Mouse (Mus musculus): ENCODE measurements around the gene Rbms3. TPM values are rescaled to one million over a fixed set of nuclear protein-coding genes. Genes with fewer than 3 reads are reported as not detected.

The Rbms3 gene
- polyA plus RNA-seq, 1 experiment from 2014 or later = 98.2 TPM

DNA sequence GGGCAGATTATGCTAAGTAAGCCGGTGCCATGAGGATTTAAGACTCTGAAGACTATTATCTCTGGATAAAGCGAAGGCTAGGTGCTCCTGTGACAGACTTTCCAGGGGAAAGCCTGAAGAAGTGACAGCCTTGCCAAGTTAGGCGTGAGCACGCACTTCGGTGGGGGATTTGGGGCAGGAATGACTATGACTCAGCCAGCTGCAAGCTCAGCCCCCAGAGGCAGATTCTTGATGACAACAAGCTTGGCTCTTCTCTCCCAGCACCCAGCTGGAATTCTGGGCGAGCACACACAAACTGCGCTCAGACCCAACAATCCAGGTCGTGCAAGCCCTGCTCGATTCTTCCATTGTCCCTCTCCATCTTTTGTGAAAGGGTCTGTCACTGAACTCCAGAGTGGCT is 1038.6 kb downstream of the Rbms3 start:
- H3K9ac ChIP-seq = no peak overlapping the region
- WGBS = 84% methylated on average over 9 of the region's 9 CpGs
- no peaks in the 10 kb centered on the region for H3K27me3 ChIP-seq

DNA sequence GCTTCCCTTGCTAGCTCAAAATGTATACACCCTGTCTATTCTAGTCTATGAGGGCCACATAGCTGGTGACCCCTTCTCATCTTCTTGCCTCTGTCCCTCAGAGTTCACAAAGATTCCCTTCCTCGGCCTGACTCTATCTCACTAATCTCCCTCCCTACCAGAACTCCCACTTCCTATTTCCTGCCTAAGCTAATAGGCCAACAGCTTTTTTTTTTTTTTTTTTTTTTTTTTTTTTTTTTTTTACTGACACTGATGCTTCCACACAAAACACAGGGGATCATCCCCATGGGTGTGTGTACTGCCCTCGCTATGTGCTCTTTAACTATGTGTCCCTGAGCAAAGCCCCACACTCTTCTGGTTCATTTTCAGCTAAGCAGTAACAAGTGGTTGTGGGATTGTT is 1060.0 kb downstream of the Rbms3 start:
- no peaks in the 10 kb centered on the region for H3K4me1 ChIP-seq
- H3K9me3 ChIP-seq = no peaks in the 10 kb centered on the region
- H3K36me3 ChIP-seq = no peaks in the 10 kb centered on the region
- no peak for ATAC-seq (ENCODE audit: insufficient number of reproducible peaks, insufficient read depth, low FRiP score, low TSS enrichment, low read depth)
- no peak overlapping the region for H3K4me2 ChIP-seq
- H3K27ac ChIP-seq = no peak overlapping the region
- H3K4me3 ChIP-seq = no peak overlapping the region
- no peak overlapping the region for H3K9ac ChIP-seq
- H3K27me3 ChIP-seq = no peaks in the 10 kb centered on the region
- 68% methylated on average over 2 of the region's 2 CpGs for WGBS

More for the DNA sequence above, 1038.6 kb downstream of the Rbms3 start:
- no peak overlapping the region for H3K4me3 ChIP-seq
- H3K27ac ChIP-seq = no peak overlapping the region
- peaks cover 11% of the 10 kb centered on the region for H3K4me1 ChIP-seq
- H3K9me3 ChIP-seq = peaks cover 4% of the 10 kb centered on the region; the same call in 1 of the 2 replicates
- 0 out of 2 replicates have a peak, but pooled peaks cover 3% of the 10 kb centered on the region for H3K36me3 ChIP-seq
- H3K4me2 ChIP-seq = no peak overlapping the region
- ATAC-seq (ENCODE audit: insufficient number of reproducible peaks, insufficient read depth, low FRiP score, low TSS enrichment, low read depth) = no peak

DNA sequence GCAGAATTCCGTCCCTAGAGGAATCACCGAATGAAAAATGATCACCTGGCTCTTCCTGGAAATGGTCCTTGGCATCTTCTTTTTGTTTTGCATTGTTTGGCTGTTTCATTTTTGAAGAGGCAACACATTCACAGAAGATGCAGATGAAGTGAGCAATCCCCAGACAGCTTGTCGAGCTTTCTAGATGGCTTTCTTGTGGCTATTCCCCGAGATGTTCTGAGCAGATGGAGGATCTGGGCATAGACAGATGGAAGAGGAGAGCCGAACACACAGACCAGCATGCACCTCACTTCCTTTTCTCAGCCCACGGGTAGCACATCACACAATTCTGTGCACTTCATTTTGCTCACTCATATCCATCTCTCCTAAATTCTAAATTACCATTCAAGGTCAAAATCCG is 1063.0 kb downstream of the Rbms3 start:
- WGBS = 89% methylated on average over 7 of the region's 7 CpGs
- ATAC-seq (ENCODE audit: insufficient number of reproducible peaks, insufficient read depth, low FRiP score, low TSS enrichment, low read depth) = no peak
- H3K4me1 ChIP-seq = no peaks in the 10 kb centered on the region
- H3K27ac ChIP-seq = no peak overlapping the region
- H3K4me2 ChIP-seq = no peak overlapping the region
- H3K4me3 ChIP-seq = no peak overlapping the region
- no peaks in the 10 kb centered on the region for H3K9me3 ChIP-seq
- H3K27me3 ChIP-seq = no peaks in the 10 kb centered on the region
- no peaks in the 10 kb centered on the region for H3K36me3 ChIP-seq
- H3K9ac ChIP-seq = no peak overlapping the region

DNA sequence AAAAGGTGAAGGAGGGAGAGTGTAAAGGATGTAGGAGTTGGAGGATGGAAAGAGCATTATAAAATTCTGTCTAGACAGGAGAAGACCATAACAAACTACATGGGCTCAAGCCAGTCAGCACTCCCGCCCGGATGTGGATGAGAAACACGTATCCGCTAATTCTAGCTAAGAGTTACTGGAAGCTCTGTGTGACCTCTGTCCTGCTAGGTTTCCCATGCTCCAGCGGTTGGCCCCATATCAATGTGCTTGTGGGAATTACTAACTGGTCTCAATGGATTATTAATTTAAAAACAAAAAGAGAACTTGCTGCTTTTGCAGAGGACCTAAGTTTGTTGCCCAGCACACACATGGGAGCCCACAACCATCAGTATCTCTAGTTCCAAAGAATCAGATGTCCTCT is 1071.9 kb downstream of the Rbms3 start:
- Histone ChIP-seq H3K36me3 (no peaks in the 10 kb centered on the region), H3K27ac (no peak overlapping the region), H3K4me2 (no peak overlapping the region), H3K4me3 (no peak overlapping the region), H3K9me3 (no peaks in the 10 kb centered on the region), H3K27me3 (no peaks in the 10 kb centered on the region), H3K4me1 (peaks cover 20% of the 10 kb centered on the region), H3K9ac (no peak overlapping the region)
- 93% methylated on average over 5 of the region's 5 CpGs for WGBS
- no peak for ATAC-seq (ENCODE audit: insufficient number of reproducible peaks, insufficient read depth, low FRiP score, low TSS enrichment, low read depth)

DNA sequence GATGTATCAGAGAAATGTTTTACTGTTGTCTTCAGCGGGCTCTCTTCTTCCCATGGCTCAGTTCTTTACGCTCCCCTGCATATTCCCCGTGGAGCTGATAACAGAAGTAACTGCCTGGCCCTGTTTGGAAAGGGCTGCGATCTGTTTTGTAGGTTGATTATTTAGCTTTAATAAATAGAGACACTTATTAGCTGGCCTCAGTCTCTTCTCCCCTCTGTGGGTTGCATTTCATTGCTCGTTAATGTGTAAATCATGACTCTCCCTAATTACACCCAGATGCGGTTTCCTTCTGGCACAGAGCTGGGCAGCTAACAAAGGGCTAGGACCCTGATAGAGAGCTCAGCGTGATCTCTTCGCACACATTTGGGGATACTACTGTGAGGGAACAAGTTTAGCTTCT is 1073.1 kb downstream of the Rbms3 start:
- H3K4me1 ChIP-seq = peaks cover 20% of the 10 kb centered on the region
- H3K9ac ChIP-seq = 0 out of 2 replicates have a peak overlapping the region, but pooled peaks have one; percentile 11
- WGBS = 28% methylated on average over 8 of the region's 8 CpGs
- H3K27me3 ChIP-seq = no peaks in the 10 kb centered on the region
- peak overlapping the region; percentile 78 for H3K27ac ChIP-seq
- no peaks in the 10 kb centered on the region for H3K9me3 ChIP-seq
- H3K4me3 ChIP-seq = no peak overlapping the region
- no peak for ATAC-seq (ENCODE audit: insufficient number of reproducible peaks, insufficient read depth, low FRiP score, low TSS enrichment, low read depth)
- H3K4me2 ChIP-seq = peak overlapping the region; percentile 34
- no peaks in the 10 kb centered on the region for H3K36me3 ChIP-seq

DNA sequence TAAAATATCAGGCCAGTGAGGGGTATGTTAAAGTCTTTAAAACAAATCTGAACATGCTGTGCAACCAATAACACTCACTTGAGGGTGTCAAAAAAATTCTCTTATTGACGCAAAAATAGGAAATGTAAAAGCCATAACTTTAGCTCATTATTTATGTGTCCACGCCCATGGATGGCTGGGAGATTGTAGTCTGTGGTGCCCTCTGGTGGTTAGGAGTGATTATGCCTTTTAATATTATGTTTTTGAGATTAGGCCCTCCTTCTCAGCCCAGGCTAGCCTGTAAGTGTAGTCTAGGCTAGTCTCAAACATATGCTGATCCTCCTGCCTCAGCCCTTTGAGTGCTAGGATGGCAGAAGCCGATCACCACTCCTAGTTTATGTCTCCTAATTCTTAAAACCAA is 1076.5 kb downstream of the Rbms3 start:
- H3K27ac ChIP-seq = no peak overlapping the region
- no peak overlapping the region for H3K4me3 ChIP-seq
- peaks cover 22% of the 10 kb centered on the region for H3K4me1 ChIP-seq
- H3K27me3 ChIP-seq = no peaks in the 10 kb centered on the region
- no peak for ATAC-seq (ENCODE audit: insufficient number of reproducible peaks, insufficient read depth, low FRiP score, low TSS enrichment, low read depth)
- WGBS = 87% methylated on average over 3 of the region's 3 CpGs
- no peaks in the 10 kb centered on the region for H3K36me3 ChIP-seq
- no peak overlapping the region for H3K9ac ChIP-seq
- H3K4me2 ChIP-seq = no peak overlapping the region
- H3K9me3 ChIP-seq = no peaks in the 10 kb centered on the region

DNA sequence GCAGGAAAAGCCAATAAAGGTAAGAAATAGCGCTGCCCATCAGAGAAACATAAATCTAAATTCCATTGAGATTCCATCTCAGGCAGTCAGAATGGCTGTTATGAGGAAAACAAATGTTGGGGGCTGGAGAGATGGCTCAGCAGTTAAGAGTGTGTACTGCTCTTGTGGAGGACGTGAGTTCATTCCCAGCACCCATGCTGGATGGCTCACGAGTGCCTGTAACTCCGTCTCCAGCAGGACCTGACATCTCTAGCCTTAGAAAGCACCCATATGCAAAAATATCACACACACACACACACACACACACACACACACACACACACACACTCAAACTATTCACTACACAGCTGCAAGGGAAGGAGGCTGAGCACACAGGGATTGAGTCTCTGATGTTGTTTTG is 1083.6 kb downstream of the Rbms3 start:
- ATAC-seq (ENCODE audit: insufficient number of reproducible peaks, insufficient read depth, low FRiP score, low TSS enrichment, low read depth) = no peak
- WGBS = 83% methylated on average over 4 of the region's 4 CpGs
- no peak overlapping the region for H3K27ac ChIP-seq
- no peak overlapping the region for H3K4me3 ChIP-seq
- H3K9ac ChIP-seq = no peak overlapping the region
- 0 out of 2 replicates have a peak, but pooled peaks cover 3% of the 10 kb centered on the region for H3K4me1 ChIP-seq
- no peaks in the 10 kb centered on the region for H3K9me3 ChIP-seq
- no peaks in the 10 kb centered on the region for H3K27me3 ChIP-seq
- no peak overlapping the region for H3K4me2 ChIP-seq
- no peaks in the 10 kb centered on the region for H3K36me3 ChIP-seq

DNA sequence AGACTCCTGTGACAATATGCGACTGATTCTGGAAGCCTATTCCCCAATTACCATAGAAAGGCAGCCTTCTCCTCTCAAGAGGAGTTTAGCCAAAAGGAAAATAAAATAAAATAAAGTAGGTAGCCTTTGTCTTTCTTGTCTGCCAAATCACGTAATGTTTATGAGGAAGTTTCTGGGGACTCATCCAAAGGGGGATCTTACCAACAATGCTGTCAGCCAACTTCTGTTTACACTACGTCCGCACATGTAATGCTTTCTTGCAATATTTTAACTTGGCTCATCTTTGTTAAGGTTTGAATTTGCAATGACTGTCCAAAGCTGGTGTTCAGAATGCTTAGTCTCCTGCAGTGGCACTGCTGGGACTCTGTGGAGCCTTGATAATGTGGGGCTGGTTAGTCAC is 1086.9 kb downstream of the Rbms3 start:
- Histone ChIP-seq H3K9me3 (no peaks in the 10 kb centered on the region), H3K4me3 (no peak overlapping the region), H3K27ac (no peak overlapping the region), H3K4me2 (no peak overlapping the region), H3K27me3 (no peaks in the 10 kb centered on the region), H3K9ac (no peak overlapping the region), H3K36me3 (no peaks in the 10 kb centered on the region), H3K4me1 (0 out of 2 replicates have a peak, but pooled peaks cover 2% of the 10 kb centered on the region)
- ATAC-seq (ENCODE audit: insufficient number of reproducible peaks, insufficient read depth, low FRiP score, low TSS enrichment, low read depth) = no peak
- WGBS = 77% methylated on average over 4 of the region's 4 CpGs

DNA sequence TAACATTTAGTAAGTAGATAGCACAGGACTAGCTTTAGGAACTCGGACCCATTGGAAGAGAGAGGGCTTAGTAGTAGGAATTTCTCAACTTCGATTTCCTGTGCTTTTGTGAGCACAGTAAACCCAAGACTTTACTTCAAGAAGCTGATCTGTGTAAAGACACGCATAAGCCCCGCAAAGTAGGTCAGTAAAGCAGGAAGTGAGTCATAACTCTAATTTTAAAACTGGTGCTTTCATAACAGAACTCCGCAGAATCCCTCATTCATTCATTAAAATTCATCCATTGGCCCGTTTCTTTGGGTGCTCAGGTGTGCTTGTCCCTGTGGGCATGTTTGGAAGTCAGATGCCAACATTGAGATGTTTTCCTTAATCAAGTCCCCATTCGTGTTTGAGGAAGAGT is 1087.7 kb downstream of the Rbms3 start:
- H3K9me3 ChIP-seq = no peaks in the 10 kb centered on the region
- H3K27me3 ChIP-seq = no peaks in the 10 kb centered on the region
- H3K4me3 ChIP-seq = no peak overlapping the region
- no peak overlapping the region for H3K4me2 ChIP-seq
- H3K27ac ChIP-seq = no peak overlapping the region
- H3K36me3 ChIP-seq = no peaks in the 10 kb centered on the region
- 87% methylated on average over 7 of the region's 7 CpGs for WGBS
- 0 out of 2 replicates have a peak, but pooled peaks cover 2% of the 10 kb centered on the region for H3K4me1 ChIP-seq
- no peak for ATAC-seq (ENCODE audit: insufficient number of reproducible peaks, insufficient read depth, low FRiP score, low TSS enrichment, low read depth)
- no peak overlapping the region for H3K9ac ChIP-seq

DNA sequence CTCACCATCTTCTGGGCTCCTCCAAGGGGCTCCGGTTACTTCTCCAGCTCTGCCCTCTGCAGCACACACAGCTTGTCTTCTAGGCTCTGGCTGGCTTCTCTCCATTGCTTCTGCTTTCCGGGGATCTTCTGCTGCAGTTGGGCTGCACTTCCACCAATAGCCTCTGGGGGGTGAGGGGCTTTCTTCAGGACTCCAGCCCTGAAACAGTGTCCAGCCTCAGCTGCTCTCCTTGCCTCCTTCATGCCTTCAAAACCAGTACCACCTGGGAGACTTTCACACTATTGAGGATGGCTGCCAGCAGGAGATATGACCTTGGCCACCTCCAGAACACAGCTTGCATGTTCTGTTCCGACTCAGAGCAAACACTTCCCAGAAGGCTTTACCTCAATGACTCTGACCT is 1094.0 kb downstream of the Rbms3 start:
- H3K9ac ChIP-seq = no peak overlapping the region
- no peaks in the 10 kb centered on the region for H3K36me3 ChIP-seq
- ATAC-seq (ENCODE audit: insufficient number of reproducible peaks, insufficient read depth, low FRiP score, low TSS enrichment, low read depth) = no peak
- 66% methylated on average over 3 of the region's 3 CpGs for WGBS
- H3K27ac ChIP-seq = no peak overlapping the region
- H3K4me1 ChIP-seq = 0 out of 2 replicates have a peak, but pooled peaks cover 2% of the 10 kb centered on the region
- 0 out of 2 replicates have a peak, but pooled peaks cover 6% of the 10 kb centered on the region for H3K9me3 ChIP-seq
- H3K27me3 ChIP-seq = no peaks in the 10 kb centered on the region
- H3K4me2 ChIP-seq = no peak overlapping the region
- H3K4me3 ChIP-seq = no peak overlapping the region

DNA sequence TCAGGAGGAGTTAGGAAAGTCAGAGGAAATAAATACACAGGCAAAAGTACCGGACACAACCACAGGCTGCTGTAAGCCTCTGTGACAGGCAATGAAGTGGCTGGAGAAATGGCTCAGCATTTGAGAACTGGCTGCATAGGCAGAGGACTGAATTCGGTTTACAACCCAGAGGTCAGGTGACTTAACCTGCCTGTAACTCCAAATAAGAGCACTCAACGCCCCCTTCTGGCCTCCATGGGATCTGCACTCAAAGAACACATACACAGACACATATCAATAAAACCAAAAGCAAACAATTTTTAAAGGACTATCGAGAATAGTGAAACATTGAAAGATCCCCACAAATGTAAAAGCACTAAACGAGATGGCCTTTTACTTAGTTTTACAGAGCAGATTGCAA is 1096.3 kb downstream of the Rbms3 start:
- Histone ChIP-seq H3K4me3 (no peak overlapping the region), H3K4me1 (0 out of 2 replicates have a peak, but pooled peaks cover under 1% of the 10 kb centered on the region), H3K4me2 (no peak overlapping the region), H3K27me3 (no peaks in the 10 kb centered on the region), H3K36me3 (no peaks in the 10 kb centered on the region), H3K9me3 (0 out of 2 replicates have a peak, but pooled peaks cover 6% of the 10 kb centered on the region), H3K9ac (no peak overlapping the region), H3K27ac (no peak overlapping the region)
- no peak for ATAC-seq (ENCODE audit: insufficient number of reproducible peaks, insufficient read depth, low FRiP score, low TSS enrichment, low read depth)
- 78% methylated on average over 5 of the region's 5 CpGs for WGBS

DNA sequence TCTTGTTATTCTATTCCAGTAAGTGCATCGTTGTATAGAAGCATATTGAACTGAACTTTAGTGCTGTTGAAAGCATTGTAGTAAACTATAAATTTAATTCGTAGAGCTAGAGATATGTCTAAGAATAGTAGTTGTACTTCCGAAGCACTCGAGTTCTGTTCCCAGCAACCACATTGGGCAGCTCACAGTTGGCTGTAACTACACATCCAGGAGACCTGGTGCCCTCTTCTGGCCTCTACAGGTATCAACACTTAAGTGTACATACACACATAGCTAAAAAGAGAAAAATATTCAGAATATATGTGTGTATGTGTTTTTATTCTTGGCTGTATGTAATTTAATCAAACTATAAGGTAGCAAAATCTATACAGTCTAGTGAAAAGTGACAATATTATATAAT is 1098.6 kb downstream of the Rbms3 start:
- 0 out of 2 replicates have a peak, but pooled peaks cover 6% of the 10 kb centered on the region for H3K9me3 ChIP-seq
- H3K27ac ChIP-seq = no peak overlapping the region
- H3K4me3 ChIP-seq = no peak overlapping the region
- WGBS = 98% methylated on average over 4 of the region's 4 CpGs
- no peaks in the 10 kb centered on the region for H3K27me3 ChIP-seq
- ATAC-seq (ENCODE audit: insufficient number of reproducible peaks, insufficient read depth, low FRiP score, low TSS enrichment, low read depth) = no peak
- no peak overlapping the region for H3K9ac ChIP-seq
- H3K36me3 ChIP-seq = no peaks in the 10 kb centered on the region
- H3K4me1 ChIP-seq = no peaks in the 10 kb centered on the region
- no peak overlapping the region for H3K4me2 ChIP-seq
